Mouse (Mus musculus) embryonic facial prominence, embryonic 14.5 days (tissue): ENCODE data around the gene Olfr767. TPM values are rescaled to one million over a fixed set of nuclear protein-coding genes. Genes with fewer than 3 reads are reported as not detected.

Experiments used
- ATAC-seq: fragments of 200-750 bp; cut with Nextera tagmentation; 2 replicates; pipeline ENCODE4 v1.8.0; 2017; ENCODE audit warnings: low read depth, moderate number of reproducible peaks, moderate TSS enrichment
- DNase-seq: peaks from one replicate; pipeline ENCODE4 v3.0.0-alpha.2; 2015; ENCODE audit warnings: low spot score
- H3K27ac ChIP-seq: fragments of 300-500 bp; sonication (generic); replicated peaks from 2 replicates; pipeline ENCODE4 v1.5.1; 2014; ENCODE audit warnings: low read depth, mild to moderate bottlenecking, low read length, moderate library complexity
- H3K27me3 ChIP-seq: fragments of 300-500 bp; sonication (generic); replicated peaks from 2 replicates; pipeline ENCODE4 v1.6.1; 2014; ENCODE audit warnings: low read length; ENCODE audit not compliant: control insufficient read depth, insufficient read depth
- H3K36me3 ChIP-seq: fragments of 300-500 bp; sonication (generic); 2 replicates; pipeline ENCODE4 v1.6.1; 2014; ENCODE audit warnings: low read length, mixed read lengths; ENCODE audit not compliant: control insufficient read depth, insufficient read depth
- H3K4me1 ChIP-seq: fragments of 300-500 bp; sonication (generic); 2 replicates; pipeline ENCODE4 v1.6.1; 2014; ENCODE audit warnings: antibody characterized with exemption, low read length; ENCODE audit not compliant: control insufficient read depth, insufficient read depth
- H3K4me2 ChIP-seq: fragments of 300-500 bp; sonication (generic); 2 replicates; pipeline ENCODE4 v1.6.1; 2014; ENCODE audit warnings: low read depth, mild to moderate bottlenecking, low read length, moderate library complexity, mixed read lengths
- H3K4me3 ChIP-seq: fragments of 300-500 bp; sonication (generic); 2 replicates; pipeline ENCODE4 v1.5.1; 2014; ENCODE audit warnings: low read depth, mild to moderate bottlenecking, low read length
- H3K9ac ChIP-seq: fragments of 300-500 bp; sonication (generic); 2 replicates; pipeline ENCODE4 v1.6.1; 2014; ENCODE audit warnings: low read depth, mild to moderate bottlenecking, low read length, moderate library complexity, mixed read lengths
- H3K9me3 ChIP-seq: fragments of 300-500 bp; sonication (generic); 2 replicates; pipeline ENCODE4 v1.6.1; 2016; ENCODE audit warnings: low read length; ENCODE audit not compliant: control insufficient read depth
- WGBS: fragments of 180-500 bp; shearing (Covaris S2); extraction: QIAGEN DNeasy Blood & Tissue Kit; methylation state at CpG from one replicate; pipeline ENCODE4 v1.1.7; 2014; 5-methylcytosine and 5-hydroxymethylcytosine counted together
- polyA plus RNA-seq: library from polyadenylated mRNA; unstranded; fragments of >200 nt; fragmentation: Nextera tagmentation; extraction: Ambion mirVana; gene quantifications from 2 replicates; pipeline ENCODE4 v1.2.1, GENCODE M21; 2014

The Olfr767 gene
- polyA plus RNA-seq, 1 experiment from 2014 or later: not detected

GRCm38 (mm10) chr10:129026018-129026662, 56.6 kb downstream of the Olfr767 start:
- H3K4me1 ChIP-seq: no peaks in the 10 kb centered on the region
- ATAC-seq (no peak), DNase-seq (peak; percentile 45)
- H3K4me3 ChIP-seq: no peak overlapping the region
- no peaks in the 10 kb centered on the region for H3K9me3 ChIP-seq
- H3K36me3 ChIP-seq: no peaks in the 10 kb centered on the region
- H3K9ac ChIP-seq: no peak overlapping the region
- H3K27me3 ChIP-seq: no peaks in the 10 kb centered on the region
- H3K4me2 ChIP-seq: no peak overlapping the region
- H3K27ac ChIP-seq: no peak overlapping the region
- 59% methylated on average over 3 of the region's 3 CpGs for WGBS

Other genes starting within 250 kb of the Olfr767 start
- 4.7 and 5.0 TPM in 2 replicates for gene Gdf11, start 191.2 kb downstream of the Olfr767 start, polyA plus RNA-seq
- 916 and 959 TPM in 2 replicates for gene Cd63, start 181.9 kb downstream of the Olfr767 start, polyA plus RNA-seq
- gene Rdh5, start 160.0 kb downstream of the Olfr767 start, polyA plus RNA-seq: 15.5 and 16.0 TPM in 2 replicates
- 242 and 248 TPM in 2 replicates for gene Bloc1s1, start 158.9 kb downstream of the Olfr767 start, polyA plus RNA-seq
- 23.5 and 30.2 TPM in 2 replicates for gene Itga7, start 149.1 kb downstream of the Olfr767 start, polyA plus RNA-seq
- not detected in 2 replicates for gene Mettl7b, start 121.9 kb downstream of the Olfr767 start, polyA plus RNA-seq
- gene Olfr9, start 93.5 kb downstream of the Olfr767 start, polyA plus RNA-seq: not detected in 2 replicates
- not detected in 2 replicates for gene Olfr763, start 72.1 kb downstream of the Olfr767 start, polyA plus RNA-seq
- not detected in 2 replicates for gene Olfr764-ps1, start 43.0 kb downstream of the Olfr767 start, polyA plus RNA-seq
- not detected in 2 replicates for gene Olfr765, start 32.9 kb downstream of the Olfr767 start, polyA plus RNA-seq
- not detected in 2 replicates for gene Olfr766-ps1, start 13.9 kb downstream of the Olfr767 start, polyA plus RNA-seq
- gene Olfr768, start 16.5 kb upstream of the Olfr767 start, polyA plus RNA-seq: not detected in 2 replicates
- 0.04 and 0.12 TPM in 2 replicates for gene Olfr769, start 35.0 kb upstream of the Olfr767 start, polyA plus RNA-seq
- gene Olfr770, start 56.1 kb upstream of the Olfr767 start, polyA plus RNA-seq: not detected in 2 replicates
- not detected in 2 replicates for gene Olfr771, start 81.8 kb upstream of the Olfr767 start, polyA plus RNA-seq
- gene Olfr772, start 95.0 kb upstream of the Olfr767 start, polyA plus RNA-seq: not detected in 2 replicates
- not detected in 2 replicates for gene Olfr773, start 104.5 kb upstream of the Olfr767 start, polyA plus RNA-seq
- not detected in 2 replicates for gene Olfr774, start 153.3 kb upstream of the Olfr767 start, polyA plus RNA-seq
- gene Olfr775, start 165.5 kb upstream of the Olfr767 start, polyA plus RNA-seq: not detected in 2 replicates
- 0.08 TPM in 1 of 2 replicates, not detected in the other for gene Olfr776, start 176.2 kb upstream of the Olfr767 start, polyA plus RNA-seq
- gene Olfr777, start 188.6 kb upstream of the Olfr767 start, polyA plus RNA-seq: not detected in 2 replicates
- gene Olfr780, start 235.2 kb upstream of the Olfr767 start, polyA plus RNA-seq: not detected in 2 replicates
- gene Olfr781, start 245.9 kb upstream of the Olfr767 start, polyA plus RNA-seq: not detected in 2 replicates